Mouse (Mus musculus) midbrain, embryonic 10.5 days (tissue): Measurements from ENCODE around the gene Mcoln1. TPM values are rescaled to one million over a fixed set of nuclear protein-coding genes. Genes with fewer than 3 reads are reported as not detected.

Experiments used
- DNase-seq: peaks from one replicate; pipeline ENCODE4 v3.0.0-alpha.2; 2017; ENCODE audit warnings: low spot score
- H3K27ac ChIP-seq: fragments of 300-500 bp; sonication (generic); replicated peaks from 2 replicates; pipeline ENCODE4 v1.5.1; 2016; ENCODE audit warnings: mild to moderate bottlenecking
- H3K27me3 ChIP-seq: fragments of 300-500 bp; sonication (generic); 2 replicates; pipeline ENCODE4 v1.6.1; 2016; ENCODE audit warnings: low read depth, mild to moderate bottlenecking; ENCODE audit not compliant: poor library complexity, severe bottlenecking
- H3K36me3 ChIP-seq: fragments of 300-500 bp; sonication (generic); 2 replicates; pipeline ENCODE4 v1.6.1; 2016; ENCODE audit warnings: mild to moderate bottlenecking, moderate library complexity
- H3K4me1 ChIP-seq: fragments of 300-500 bp; sonication (generic); 2 replicates; pipeline ENCODE4 v1.6.1; 2016
- H3K4me3 ChIP-seq: fragments of 300-500 bp; sonication (generic); 2 replicates; pipeline ENCODE4 v1.5.1; 2016; ENCODE audit warnings: mild to moderate bottlenecking, moderate library complexity
- H3K9me3 ChIP-seq: fragments of 300-500 bp; sonication (generic); replicated peaks from 2 replicates; pipeline ENCODE4 v1.6.1; 2016; ENCODE audit warnings: mild to moderate bottlenecking
- WGBS: fragments of 180-500 bp; shearing (Covaris S2); methylation state at CpG from one replicate; pipeline ENCODE4 v1.1.7; 2016; 5-methylcytosine and 5-hydroxymethylcytosine counted together
- polyA plus RNA-seq: library from polyadenylated mRNA; unstranded; fragments of >200 nt; fragmentation: Nextera tagmentation; extraction: Ambion mirVana; gene quantifications from 2 replicates; pipeline ENCODE4 v1.2.1, GENCODE M21; 2016

Mcoln1 gene
- polyA plus RNA-seq, 1 experiment from 2014 or later = 62.0 TPM

DNA sequence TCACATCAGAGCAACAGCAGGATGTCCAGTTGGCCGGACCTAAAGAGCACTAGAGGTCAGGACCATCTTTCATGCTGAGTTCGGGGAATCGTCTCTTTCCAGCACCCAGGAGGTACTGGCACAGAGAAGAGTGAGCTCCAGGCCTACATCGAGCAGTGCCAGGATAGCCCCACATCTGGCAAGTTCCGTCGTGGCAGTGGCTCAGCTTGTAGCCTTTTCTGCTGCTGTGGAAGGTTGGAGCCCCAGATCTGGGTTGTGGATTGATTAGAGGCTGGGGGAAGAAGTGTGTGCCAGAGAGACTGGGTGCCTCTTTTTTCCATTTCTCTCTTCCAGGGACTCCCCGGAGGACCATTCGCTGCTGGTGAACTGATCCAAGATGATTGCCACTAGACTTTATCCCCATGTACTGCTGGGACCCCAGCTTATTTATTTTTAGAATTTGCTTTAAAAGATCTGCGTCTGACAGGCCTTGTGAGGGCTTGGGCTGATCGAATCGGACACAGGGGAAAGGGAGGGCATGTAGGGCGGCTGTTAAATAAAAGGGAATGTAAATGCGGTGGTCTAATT lies 14.5 kb downstream of the Mcoln1 start:
- DNase-seq = no peak
- Histone ChIP-seq H3K4me3 (peak overlapping the region; percentile 65), H3K27me3 (no peaks in the 10 kb centered on the region), H3K4me1 (peaks cover 23% of the 10 kb centered on the region), H3K36me3 (peaks cover 49% of the 10 kb centered on the region), H3K9me3 (no peaks in the 10 kb centered on the region), H3K27ac (peak overlapping the region; percentile 78)
- 38% methylated on average over 13 of the region's 13 CpGs for WGBS

GRCm38 (mm10) chr8:3515260-3515671 lies 15.0 kb downstream of the Mcoln1 start, which contains the start of gene Pnpla6:
Pnpla6 (plus strand) TSS chr8:3515384.
- H3K27ac ChIP-seq = peak within 1 kb of the TSS; percentile 78
- peak within 1 kb of the TSS; percentile 65 for H3K4me3 ChIP-seq
- H3K9me3 ChIP-seq = no peaks in the 10 kb centered on the region
- WGBS = under 1% methylated on average over 25 of the region's 25 CpGs
- H3K36me3 ChIP-seq = peaks cover 44% of the 10 kb centered on the region
- peak; percentile 86 for DNase-seq
- no peaks in the 10 kb centered on the region for H3K27me3 ChIP-seq
- peaks cover 23% of the 10 kb centered on the region for H3K4me1 ChIP-seq

GRCm38 (mm10) chr8:3515771-3516417 lies 15.6 kb downstream of the Mcoln1 start:
- DNase-seq = peak; percentile 49
- no peaks in the 10 kb centered on the region for H3K9me3 ChIP-seq
- WGBS = under 1% methylated on average over 25 of the region's 25 CpGs
- H3K27me3 ChIP-seq = no peaks in the 10 kb centered on the region
- peak overlapping the region; percentile 65 for H3K4me3 ChIP-seq
- H3K4me1 ChIP-seq = peaks cover 23% of the 10 kb centered on the region
- peak overlapping the region; percentile 78 for H3K27ac ChIP-seq
- H3K36me3 ChIP-seq = peaks cover 38% of the 10 kb centered on the region

GRCm38 (mm10) chr8:3516450-3517116 lies 16.3 kb downstream of the Mcoln1 start:
- WGBS = 2% methylated on average over 36 of the region's 36 CpGs
- peak; percentile 89 for DNase-seq
- peaks cover 23% of the 10 kb centered on the region for H3K4me1 ChIP-seq
- peak overlapping the region; percentile 65 for H3K4me3 ChIP-seq
- H3K36me3 ChIP-seq = peaks cover 31% of the 10 kb centered on the region
- H3K27me3 ChIP-seq = no peaks in the 10 kb centered on the region
- peak overlapping the region; percentile 78 for H3K27ac ChIP-seq
- no peaks in the 10 kb centered on the region for H3K9me3 ChIP-seq

DNA sequence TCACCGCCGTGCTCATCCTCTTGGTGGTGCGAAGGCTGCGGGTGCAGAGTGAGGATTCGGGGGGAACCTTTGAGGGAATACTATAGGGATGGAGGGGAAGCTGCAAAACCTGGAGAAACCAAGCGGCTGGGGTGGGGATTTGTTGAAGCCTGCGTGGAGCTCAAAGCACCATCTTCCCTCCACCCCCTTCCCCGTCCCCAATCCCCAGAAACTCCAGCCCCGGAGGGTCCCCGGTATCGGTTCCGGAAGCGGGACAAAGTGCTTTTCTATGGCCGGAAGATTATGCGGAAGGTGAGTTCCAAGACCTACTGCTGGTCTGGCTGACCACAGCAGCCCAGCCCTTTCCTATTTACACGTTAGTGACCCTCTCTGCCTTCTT lies 16.8 kb downstream of the Mcoln1 start:
- Histone ChIP-seq H3K4me1 (peaks cover 23% of the 10 kb centered on the region), H3K27me3 (no peaks in the 10 kb centered on the region), H3K27ac (peak overlapping the region; percentile 78), H3K36me3 (peaks cover 31% of the 10 kb centered on the region), H3K9me3 (no peaks in the 10 kb centered on the region), H3K4me3 (peak overlapping the region; percentile 65)
- WGBS = 11% methylated on average over 16 of the region's 16 CpGs
- no peak for DNase-seq

- WGBS = 90% methylated on average over 13 of the region's 13 CpGs
- Histone ChIP-seq H3K27ac (no peak overlapping the region), H3K4me3 (no peak overlapping the region), H3K9me3 (no peaks in the 10 kb centered on the region), H3K4me1 (peaks cover 2% of the 10 kb centered on the region), H3K36me3 (peaks cover 40% of the 10 kb centered on the region), H3K27me3 (no peaks in the 10 kb centered on the region)
- no peak for DNase-seq
These were observed 21.9 kb downstream of the Mcoln1 start for GRCm38 (mm10) chr8:3522007-3522697.

GRCm38 (mm10) chr8:3530816-3531215 lies 30.6 kb downstream of the Mcoln1 start:
- H3K36me3 ChIP-seq = peaks cover 31% of the 10 kb centered on the region
- H3K4me3 ChIP-seq = no peak overlapping the region
- no peaks in the 10 kb centered on the region for H3K4me1 ChIP-seq
- H3K27ac ChIP-seq = no peak overlapping the region
- no peaks in the 10 kb centered on the region for H3K27me3 ChIP-seq
- WGBS = 92% methylated on average over 5 of the region's 5 CpGs
- no peak for DNase-seq
- H3K9me3 ChIP-seq = no peaks in the 10 kb centered on the region

- no peak for DNase-seq
- no peak overlapping the region for H3K4me3 ChIP-seq
- no peaks in the 10 kb centered on the region for H3K9me3 ChIP-seq
- peaks cover 34% of the 10 kb centered on the region for H3K36me3 ChIP-seq
- WGBS = 93% methylated on average over 18 of the region's 18 CpGs
- no peaks in the 10 kb centered on the region for H3K4me1 ChIP-seq
- no peaks in the 10 kb centered on the region for H3K27me3 ChIP-seq
- H3K27ac ChIP-seq = no peak overlapping the region
These were observed 31.7 kb downstream of the Mcoln1 start for GRCm38 (mm10) chr8:3531936-3532335.

- no peak for DNase-seq
- H3K27ac ChIP-seq = no peak overlapping the region
- H3K4me3 ChIP-seq = no peak overlapping the region
- no peaks in the 10 kb centered on the region for H3K27me3 ChIP-seq
- H3K36me3 ChIP-seq = peaks cover 64% of the 10 kb centered on the region
- H3K9me3 ChIP-seq = no peaks in the 10 kb centered on the region
- 60% methylated on average over 15 of the region's 15 CpGs for WGBS
- H3K4me1 ChIP-seq = no peaks in the 10 kb centered on the region
These were observed 36.0 kb downstream of the Mcoln1 start for GRCm38 (mm10) chr8:3536053-3536841.

DNA sequence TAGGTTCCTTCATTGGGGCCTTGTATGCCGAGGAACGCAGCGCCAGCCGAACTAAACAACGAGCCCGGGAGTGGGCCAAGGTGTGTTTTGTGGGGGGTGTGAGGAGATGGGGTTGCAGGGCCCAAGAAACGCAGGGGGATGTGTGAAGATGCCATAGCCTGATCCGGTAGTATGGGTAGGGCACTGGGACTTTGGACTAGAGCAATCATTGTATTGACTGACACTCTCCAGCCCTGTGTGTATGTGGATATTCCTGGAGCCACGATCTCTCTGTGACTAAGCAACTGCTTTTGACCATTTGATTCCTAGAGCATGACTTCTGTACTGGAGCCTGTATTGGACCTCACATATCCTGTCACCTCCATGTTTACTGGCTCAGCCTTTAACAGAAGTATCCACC lies 36.7 kb downstream of the Mcoln1 start:
- peaks cover 63% of the 10 kb centered on the region for H3K36me3 ChIP-seq
- WGBS = 96% methylated on average over 9 of the region's 9 CpGs
- H3K9me3 ChIP-seq = no peaks in the 10 kb centered on the region

DNA sequence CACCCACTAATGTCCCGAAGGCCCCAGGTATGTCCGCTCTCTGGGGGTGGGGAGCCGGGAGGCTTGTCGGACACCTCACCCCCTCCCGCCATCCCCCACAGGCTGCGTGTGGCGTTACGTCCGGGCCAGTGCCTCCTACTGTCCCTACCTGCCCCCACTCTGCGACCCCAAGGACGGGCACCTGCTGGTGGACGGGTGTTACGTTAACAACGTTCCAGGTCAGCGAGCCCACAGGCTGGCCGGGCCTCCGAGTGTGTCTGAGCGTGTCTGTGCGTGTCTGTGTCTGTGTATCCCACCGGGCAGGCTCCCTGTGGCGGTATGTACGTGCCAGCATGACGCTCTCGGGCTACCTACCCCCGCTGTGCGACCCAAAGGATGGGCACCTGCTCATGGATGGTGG lies 37.4 kb downstream of the Mcoln1 start:
- 94% methylated on average over 26 of the region's 26 CpGs for WGBS
- no peaks in the 10 kb centered on the region for H3K9me3 ChIP-seq

More for the DNA sequence above, 36.7 kb downstream of the Mcoln1 start:
- H3K4me1 ChIP-seq = no peaks in the 10 kb centered on the region
- H3K27ac ChIP-seq = no peak overlapping the region
- DNase-seq = no peak
- no peaks in the 10 kb centered on the region for H3K27me3 ChIP-seq
- H3K4me3 ChIP-seq = no peak overlapping the region

GRCm38 (mm10) chr8:3539146-3539545 lies 38.9 kb downstream of the Mcoln1 start:
- Histone ChIP-seq H3K36me3 (peaks cover 79% of the 10 kb centered on the region), H3K27ac (no peak overlapping the region), H3K4me3 (no peak overlapping the region), H3K4me1 (no peaks in the 10 kb centered on the region), H3K27me3 (no peaks in the 10 kb centered on the region), H3K9me3 (no peaks in the 10 kb centered on the region)
- WGBS = 87% methylated on average over 7 of the region's 7 CpGs
- no peak for DNase-seq

More for the DNA sequence above, 37.4 kb downstream of the Mcoln1 start:
- H3K27ac ChIP-seq = no peak overlapping the region
- H3K36me3 ChIP-seq = peaks cover 64% of the 10 kb centered on the region
- no peak overlapping the region for H3K4me3 ChIP-seq
- no peaks in the 10 kb centered on the region for H3K27me3 ChIP-seq
- no peak for DNase-seq
- H3K4me1 ChIP-seq = no peaks in the 10 kb centered on the region
